ENCODE assay signal across 8 mouse cellular contexts in the genomic region with DNA sequence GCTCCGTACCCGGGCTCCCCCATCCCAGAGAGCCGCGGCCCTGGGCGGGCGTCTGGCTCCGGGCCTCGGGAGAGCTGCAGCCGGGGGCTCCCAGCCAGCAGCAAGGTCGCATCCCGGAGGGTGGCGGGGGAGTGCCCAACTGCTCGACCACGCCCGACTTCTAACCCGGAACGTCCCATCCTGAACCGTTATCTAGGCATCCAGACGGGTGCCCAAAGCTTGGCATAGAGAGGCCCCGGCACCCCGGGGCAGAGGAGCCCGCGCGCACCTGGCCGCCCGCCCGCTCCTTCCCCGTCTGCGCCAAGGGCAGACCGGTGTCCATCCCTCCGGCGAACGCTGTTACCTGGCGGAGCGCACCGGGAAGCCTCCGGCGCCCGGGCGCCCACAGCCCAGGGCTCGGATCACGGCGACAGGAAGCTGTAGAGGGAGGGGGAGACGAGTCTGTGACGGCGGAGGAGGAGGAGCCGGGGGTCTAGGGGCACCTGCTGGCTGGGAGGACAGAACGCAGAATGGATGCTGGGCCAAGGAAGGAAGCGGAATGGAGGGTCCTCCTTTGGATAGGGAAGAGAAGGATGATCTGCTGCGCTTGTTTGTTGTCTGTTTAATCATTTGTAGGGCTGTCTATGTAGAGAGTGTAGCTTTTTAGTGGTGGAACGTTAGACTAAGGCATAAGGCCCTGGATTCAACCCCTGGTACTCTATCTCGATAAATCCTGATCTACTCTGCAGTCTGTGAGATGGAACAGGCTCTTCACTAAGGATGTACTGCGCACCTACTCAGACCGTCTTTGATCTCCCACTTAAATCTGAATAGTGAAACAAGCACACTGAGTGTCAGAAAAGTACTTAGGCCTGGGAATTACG. TPM values are rescaled to one million over a fixed set of nuclear protein-coding genes. Genes with fewer than 3 reads are reported as not detected.
A peak's percentile ranks its signal among the peaks of the same experiment; 100 is the strongest.
DNase-seq lines count a peak whose midpoint lies in the region; ATAC-seq and TF ChIP-seq lines count a peak whose summit lies in the region.

TSS of gene Tmem136 (minus strand) at position 437 of the 863 bp plus-strand sequence.

- H3K36me3 ChIP-seq in forebrain, postnatal 0 days (ENCODE audit: insufficient read depth), result peaks cover 11% of the 10 kb centered on the region
- no peaks in the 10 kb centered on the region for H3K36me3 ChIP-seq in lung, embryonic 14.5 days (ENCODE audit: insufficient read depth)

- H3K4me2 ChIP-seq in forebrain, postnatal 0 days (ENCODE audit: low read depth), result peak within 1 kb of the TSS; percentile 72
- peak within 1 kb of the TSS; percentile 89 for H3K4me2 ChIP-seq in lung, embryonic 14.5 days

- TF ChIP-seq CTCF in forebrain, postnatal 0 days (IDR thresholded peaks at IDR 0.05; ENCODE audit: low read depth), result peak; percentile 54
- peak; percentile 40 for TF ChIP-seq CTCF in layer of hippocampus, adult 2 months (conservative IDR thresholded peaks at IDR 0.05)
- no peak for TF ChIP-seq CTCF in lung, embryonic 14.5 days (IDR thresholded peaks at IDR 0.05; ENCODE audit: low read depth)

- no peaks in the 10 kb centered on the region for H3K27me3 ChIP-seq in forebrain, postnatal 0 days (ENCODE audit: insufficient read depth, low read length)
- H3K27me3 ChIP-seq in lung, embryonic 14.5 days (ENCODE audit: insufficient read depth, low read length), result no peaks in the 10 kb centered on the region

- peak within 1 kb of the TSS; percentile 83 for H3K9ac ChIP-seq in forebrain, postnatal 0 days
- peak within 1 kb of the TSS; percentile 69 for H3K9ac ChIP-seq in lung, embryonic 14.5 days

- peak; percentile 99 for ATAC-seq in forebrain, postnatal 0 days
- ATAC-seq in lung, embryonic 14.5 days (ENCODE audit: insufficient read depth), result peak; percentile 90

- H3K4me3 ChIP-seq in forebrain, postnatal 0 days (ENCODE audit: low read depth, low read length), result peak within 1 kb of the TSS; percentile 68
- peak within 1 kb of the TSS; percentile 62 for H3K4me3 ChIP-seq in layer of hippocampus, adult 2 months
- peak within 1 kb of the TSS; percentile 73 for H3K4me3 ChIP-seq in lung, embryonic 14.5 days (ENCODE audit: low read depth, low read length)

- H3K4me1 ChIP-seq in forebrain, postnatal 0 days (ENCODE audit: insufficient read depth), result 0 out of 2 replicates have a peak, but pooled peaks cover 4% of the 10 kb centered on the region
- H3K4me1 ChIP-seq in lung, embryonic 14.5 days (ENCODE audit: insufficient read depth), result peaks cover 5% of the 10 kb centered on the region

- no peaks in the 10 kb centered on the region for H3K9me3 ChIP-seq in forebrain, postnatal 0 days (ENCODE audit: low read length)
- no peaks in the 10 kb centered on the region for H3K9me3 ChIP-seq in lung, embryonic 14.5 days (ENCODE audit: low read depth, low read length)

- 3% methylated on average over 55 of the region's 55 CpGs for WGBS in forebrain, postnatal 0 days
- WGBS in lung, embryonic 14.5 days, result 3% methylated on average over 55 of the region's 55 CpGs

- peak; percentile 21 for DNase-seq in T-cell, adult 2 months (ENCODE audit: low spot score)
- peak; percentile 79 for DNase-seq in cerebellum, adult 8-10 months
- DNase-seq in forebrain, postnatal 0 days, result peak; percentile 87
- DNase-seq in heart, postnatal 36 days, result peak; percentile 66 to 76
- DNase-seq in layer of hippocampus, adult 2 months (ENCODE audit: low spot score in 2 of 2), result peak; percentile 69 to 70
- peak; percentile 74 for DNase-seq in lung, embryonic 14.5 days
- peak; percentile 86 for DNase-seq in retina, postnatal 1 day
- no peak for DNase-seq in adipocyte (ENCODE audit: low spot score)

- intact Hi-C loops in heart, postnatal 36 days (cut with DNase I), result no loop called here

- peak within 1 kb of the TSS; percentile 9 for H3K27ac ChIP-seq in forebrain, postnatal 0 days (ENCODE audit: low read depth, low read length)
- peak within 1 kb of the TSS; percentile 99 for H3K27ac ChIP-seq in layer of hippocampus, adult 2 months
- H3K27ac ChIP-seq in lung, embryonic 14.5 days (ENCODE audit: low read depth), result no peak within 1 kb of the TSS

RNA-seq across cellular contexts. Expression of gene Tmem136, which starts in this region (rescaled TPM):
- 6.0 and 6.2 TPM in 2 replicates for total RNA-seq in forebrain, postnatal 0 days (2014; rRNA removed)
- polyA plus RNA-seq in forebrain, postnatal 0 days (2015; fragmentation: Nextera tagmentation; extraction: Ambion mirVana), result 6.8 and 7.5 TPM in 2 replicates
- total RNA-seq in heart, postnatal 36 days (2021), result 1 to 10 TPM; 6.1 to 9.1 TPM
- 10 to 100 TPM; 23.5 to 25.5 TPM for total RNA-seq in layer of hippocampus, adult 2 months (2021)
- 5.3 and 5.9 TPM in 2 replicates for polyA plus RNA-seq in lung, embryonic 14.5 days (2014; fragmentation: Nextera tagmentation; extraction: Ambion mirVana)
